Mouse (Mus musculus) cerebellum, adult 18-20 months (tissue): ENCODE results near the gene Plekhg2.
A peak's percentile ranks its signal among the peaks of the same experiment; 100 is the strongest.
"Not testable (repeated sequence)": the region's sequence is repeated elsewhere in the genome, so short reads cannot be mapped to it uniquely, and the experiment has no call there.

Experiments
- DNase-seq, 2 experiments: peaks; one replicate each; pipeline ENCODE4 v3.0.0; 2021

Gene Plekhg2

GRCm38 (mm10) chr7:28372251-28373108 lies at the start of gene Plekhg2:
Gene Plekhg2 (minus strand): TSS chr7:28372599.
- peak; percentile 86 to 92 for DNase-seq

- no peak for DNase-seq
Measured at GRCm38 (mm10) chr7:28419416-28419815, 47.0 kb upstream of the Plekhg2 start.

GRCm38 (mm10) chr7:28418096-28418670 lies 45.8 kb upstream of the Plekhg2 start:
- DNase-seq, result no peak

- DNase-seq, result no peak
Measured at GRCm38 (mm10) chr7:28417368-28417767, 45.0 kb upstream of the Plekhg2 start.

GRCm38 (mm10) chr7:28412826-28413225 lies 40.4 kb upstream of the Plekhg2 start:
- DNase-seq, result no peak

GRCm38 (mm10) chr7:28410841-28411475 lies 38.6 kb upstream of the Plekhg2 start:
- DNase-seq, result no peak

GRCm38 (mm10) chr7:28401942-28402341 lies 29.5 kb upstream of the Plekhg2 start:
- DNase-seq, result no peak

GRCm38 (mm10) chr7:28401030-28401429 lies 28.6 kb upstream of the Plekhg2 start:
- DNase-seq, result no peak

GRCm38 (mm10) chr7:28398696-28399340 lies 26.4 kb upstream of the Plekhg2 start:
- no peak for DNase-seq

- DNase-seq, result no peak
Measured at GRCm38 (mm10) chr7:28398000-28398399, 25.6 kb upstream of the Plekhg2 start.

- no peak for DNase-seq
Measured at GRCm38 (mm10) chr7:28395425-28395824, 23.0 kb upstream of the Plekhg2 start.

GRCm38 (mm10) chr7:28393272-28393951 lies 21.0 kb upstream of the Plekhg2 start:
- no peak for DNase-seq

- peak; percentile 94 to 99 for DNase-seq
Measured at GRCm38 (mm10) chr7:28392429-28393271, 20.3 kb upstream of the Plekhg2 start, which contains the start of the genes Med29 and Paf1. Gene Med29 (minus strand): TSS chr7:28392708. Gene Paf1 (plus strand): TSS chr7:28392951.

- no peak for DNase-seq
Measured at GRCm38 (mm10) chr7:28390331-28390730, 17.9 kb upstream of the Plekhg2 start.

- DNase-seq, result not testable (repeated sequence)
Measured at GRCm38 (mm10) chr7:28387384-28387783, 15.0 kb upstream of the Plekhg2 start.

- not testable (repeated sequence) for DNase-seq
Measured at GRCm38 (mm10) chr7:28386877-28387276, 14.5 kb upstream of the Plekhg2 start.

- peak; percentile 68 to 76 for DNase-seq
Measured at GRCm38 (mm10) chr7:28386462-28386861, 14.1 kb upstream of the Plekhg2 start.

GRCm38 (mm10) chr7:28386007-28386406 lies 13.6 kb upstream of the Plekhg2 start:
- no peak for DNase-seq

- no peak for DNase-seq
Measured at GRCm38 (mm10) chr7:28385196-28385595, 12.8 kb upstream of the Plekhg2 start.

GRCm38 (mm10) chr7:28384162-28384561 lies 11.8 kb upstream of the Plekhg2 start:
- DNase-seq, result no peak

GRCm38 (mm10) chr7:28383606-28384005 lies 11.2 kb upstream of the Plekhg2 start:
- no peak for DNase-seq
